Mouse (Mus musculus) adrenal gland, postnatal 36 days (tissue): ENCODE measurements around the gene Fam19a1. TPM values are rescaled to one million over a fixed set of nuclear protein-coding genes. Genes with fewer than 3 reads are reported as not detected.

Experiments
- total RNA-seq, 2 experiments: library from RNA; stranded (reverse); gene quantifications; 2 replicates each; pipeline ENCODE4 v1.2.3; 2021

Gene Fam19a1
- total RNA-seq, 2 experiments from 2014 or later, result 1.8 to 2.0 TPM

Other genes starting within 250 kb of the Fam19a1 start
- not detected for gene 1700123L14Rik, start 53.1 kb downstream of the Fam19a1 start, total RNA-seq